Mouse (Mus musculus): ENCODE data around the gene Hspa4. TPM values are rescaled to one million over a fixed set of nuclear protein-coding genes. Genes with fewer than 3 reads are reported as not detected.
A peak's percentile ranks its signal among the peaks of the same experiment; 100 is the strongest.
"Not testable (repeated sequence)": the region's sequence is repeated elsewhere in the genome, so short reads cannot be mapped to it uniquely, and the experiment has no call there.

Gene Hspa4
- polyA plus RNA-seq, 1 experiment from 2014 or later = 41.5 TPM

DNA sequence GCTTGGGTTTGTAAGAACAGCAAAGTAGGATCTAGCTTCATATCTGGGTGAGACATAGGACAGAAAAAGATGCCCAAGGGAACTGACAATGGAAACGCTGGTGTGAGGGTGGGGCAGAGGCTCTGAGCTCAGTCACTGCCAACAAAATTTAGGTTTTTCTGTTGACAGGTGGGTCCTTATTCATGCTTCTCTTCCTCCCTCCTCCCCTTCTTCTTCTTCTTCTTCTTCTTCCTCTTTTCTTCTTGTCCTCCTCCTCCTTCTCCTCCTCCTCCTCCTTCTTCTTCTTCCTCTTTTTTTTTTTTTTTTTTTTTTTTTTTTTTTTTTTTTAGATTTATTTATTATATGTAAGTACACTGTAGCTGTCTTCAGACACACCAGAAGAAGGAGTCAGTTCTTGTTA is 12.6 kb upstream of the Hspa4 start:
- H3K27me3 ChIP-seq (replicated peaks; ENCODE audit: control insufficient read depth, insufficient read depth, low read length); ATAC-seq; H3K4me2 ChIP-seq (ENCODE audit: low read length); H3K4me3 ChIP-seq (ENCODE audit: low read length); H3K9me3 ChIP-seq (ENCODE audit: control insufficient read depth, low read length); H3K27ac ChIP-seq (ENCODE audit: low read depth, low read length); H3K9ac ChIP-seq (ENCODE audit: low read depth, low read length); H3K4me1 ChIP-seq (ENCODE audit: control insufficient read depth, insufficient read depth, low read depth, low read length); H3K36me3 ChIP-seq (ENCODE audit: control insufficient read depth, insufficient read depth, low read length): not testable (repeated sequence)
- 82% methylated on average over 1 of the region's 1 CpGs for WGBS

DNA sequence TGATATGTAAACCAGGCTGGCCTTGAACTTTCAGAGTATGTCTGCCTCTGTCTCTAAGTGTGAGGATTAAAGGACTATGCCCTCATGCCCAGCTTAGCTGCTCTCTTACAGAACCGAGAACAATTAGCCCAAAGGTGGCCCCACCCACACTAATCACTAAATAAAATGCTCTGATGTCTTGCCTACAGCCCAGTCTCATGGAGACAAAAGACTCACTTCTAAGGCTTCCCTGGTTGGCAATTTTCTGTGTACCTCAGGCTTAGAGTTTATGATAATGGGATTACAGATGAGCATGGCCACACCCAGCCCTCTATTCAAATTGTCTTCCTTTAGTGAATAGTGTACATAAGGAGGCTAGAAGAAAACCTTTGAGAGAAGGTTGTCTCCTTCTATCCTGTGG is 11.1 kb upstream of the Hspa4 start:
- Histone ChIP-seq H3K4me1 (ENCODE audit: control insufficient read depth, insufficient read depth, low read depth, low read length) (no peaks in the 10 kb centered on the region), H3K9ac (ENCODE audit: low read depth, low read length) (no peak overlapping the region), H3K36me3 (ENCODE audit: control insufficient read depth, insufficient read depth, low read length) (no peaks in the 10 kb centered on the region), H3K27me3 (replicated peaks; ENCODE audit: control insufficient read depth, insufficient read depth, low read length) (no peaks in the 10 kb centered on the region), H3K4me2 (ENCODE audit: low read length) (no peak overlapping the region), H3K27ac (ENCODE audit: low read depth, low read length) (no peak overlapping the region), H3K9me3 (ENCODE audit: control insufficient read depth, low read length) (no peaks in the 10 kb centered on the region), H3K4me3 (ENCODE audit: low read length) (no peak overlapping the region)
- no peak for ATAC-seq
- WGBS = 47% methylated on average over 1 of the region's 1 CpGs

DNA sequence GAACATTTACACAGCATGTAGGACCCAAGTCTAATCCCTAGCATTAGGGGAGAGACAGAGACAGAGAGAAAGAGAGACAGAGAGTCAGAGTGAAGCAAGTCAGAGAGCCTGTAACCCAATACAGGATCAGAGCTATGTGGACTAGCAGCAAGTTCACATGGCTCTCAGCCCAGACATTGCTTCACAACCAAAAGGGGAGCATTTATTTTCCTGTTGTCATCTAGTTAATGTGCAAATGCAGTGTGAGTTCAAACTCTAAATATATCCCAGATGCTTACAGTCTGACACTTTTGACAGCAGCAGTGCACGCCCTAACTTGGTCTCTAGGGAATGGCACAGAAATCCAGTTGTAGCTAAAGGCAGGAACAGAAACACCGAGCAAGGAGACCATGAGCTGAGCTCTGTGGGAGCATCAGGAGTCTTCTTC is 8.6 kb upstream of the Hspa4 start:
- ATAC-seq = no peak
- Histone ChIP-seq H3K4me3 (ENCODE audit: low read length) (no peak overlapping the region), H3K27ac (ENCODE audit: low read depth, low read length) (no peak overlapping the region), H3K9ac (ENCODE audit: low read depth, low read length) (no peak overlapping the region), H3K4me1 (ENCODE audit: control insufficient read depth, insufficient read depth, low read depth, low read length) (no peaks in the 10 kb centered on the region), H3K4me2 (ENCODE audit: low read length) (no peak overlapping the region), H3K36me3 (ENCODE audit: control insufficient read depth, insufficient read depth, low read length) (no peaks in the 10 kb centered on the region), H3K9me3 (ENCODE audit: control insufficient read depth, low read length) (no peaks in the 10 kb centered on the region), H3K27me3 (replicated peaks; ENCODE audit: control insufficient read depth, insufficient read depth, low read length) (no peaks in the 10 kb centered on the region)
- WGBS = 56% methylated on average over 2 of the region's 2 CpGs

DNA sequence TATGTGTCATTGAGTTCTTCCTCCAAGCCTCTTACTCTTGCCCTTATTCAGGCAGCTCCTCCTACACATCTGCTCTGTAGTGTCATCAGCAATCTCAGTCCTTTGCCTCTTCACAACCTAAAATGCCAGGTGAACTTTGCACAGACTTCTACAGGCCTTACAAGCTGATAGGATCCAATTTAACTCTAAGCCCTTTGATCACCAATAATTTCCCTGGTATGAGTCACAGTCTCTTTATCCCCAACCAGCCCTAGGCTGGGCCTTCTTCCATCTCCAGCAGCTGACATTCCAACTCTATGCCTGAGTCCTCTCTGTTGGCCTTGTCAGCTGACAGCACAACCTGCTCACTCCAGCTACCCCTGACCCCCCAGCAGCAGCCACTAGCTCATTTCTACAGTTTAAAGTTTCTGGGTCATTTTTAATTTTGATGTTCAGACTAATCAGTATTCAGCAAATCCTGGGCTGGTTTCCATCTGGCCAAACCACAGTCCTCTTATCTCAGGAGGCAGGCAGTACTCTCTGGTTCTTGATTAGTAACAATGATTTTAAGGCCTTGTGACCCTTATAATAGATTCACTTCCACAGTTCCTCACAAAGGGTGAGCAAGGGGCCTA is 8.1 kb upstream of the Hspa4 start:
- H3K4me2 ChIP-seq (ENCODE audit: low read length) = no peak overlapping the region
- no peak for ATAC-seq
- no peak overlapping the region for H3K4me3 ChIP-seq (ENCODE audit: low read length)
- no peak overlapping the region for H3K9ac ChIP-seq (ENCODE audit: low read depth, low read length)
- H3K36me3 ChIP-seq (ENCODE audit: control insufficient read depth, insufficient read depth, low read length) = no peaks in the 10 kb centered on the region
- no peaks in the 10 kb centered on the region for H3K9me3 ChIP-seq (ENCODE audit: control insufficient read depth, low read length)
- H3K27me3 ChIP-seq (replicated peaks; ENCODE audit: control insufficient read depth, insufficient read depth, low read length) = no peaks in the 10 kb centered on the region
- H3K27ac ChIP-seq (ENCODE audit: low read depth, low read length) = no peak overlapping the region
- no peaks in the 10 kb centered on the region for H3K4me1 ChIP-seq (ENCODE audit: control insufficient read depth, insufficient read depth, low read depth, low read length)

DNA sequence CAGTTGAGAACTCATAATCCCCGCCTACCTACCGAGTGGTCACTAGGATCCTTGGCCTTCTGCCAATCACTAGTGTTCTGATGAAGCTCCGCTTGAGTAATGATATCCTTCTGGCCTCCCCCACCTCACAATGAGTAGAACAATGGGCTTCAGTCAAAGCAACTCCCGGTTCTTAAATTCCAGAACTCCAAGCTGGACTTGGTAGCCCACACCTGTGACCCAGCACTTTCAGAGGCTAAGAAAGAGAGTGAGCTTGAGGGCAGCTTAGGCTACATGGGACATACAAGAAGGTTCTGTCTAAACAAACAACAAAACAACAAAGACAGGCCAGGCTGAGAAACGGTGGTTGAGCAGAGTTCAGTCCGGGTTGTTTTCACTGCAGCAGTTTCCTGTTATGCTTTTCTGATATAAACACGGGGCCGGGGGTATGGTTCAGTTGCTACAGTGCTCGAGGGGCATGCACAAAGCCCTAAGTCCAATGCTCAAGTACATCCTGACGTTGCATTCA is 7.4 kb upstream of the Hspa4 start:
- H3K4me1 ChIP-seq (ENCODE audit: control insufficient read depth, insufficient read depth, low read depth, low read length) = no peaks in the 10 kb centered on the region
- WGBS = 70% methylated on average over 10 of the region's 10 CpGs
- no peak for ATAC-seq
- H3K27ac ChIP-seq (ENCODE audit: low read depth, low read length) = no peak overlapping the region
- H3K9me3 ChIP-seq (ENCODE audit: control insufficient read depth, low read length) = no peaks in the 10 kb centered on the region
- H3K27me3 ChIP-seq (replicated peaks; ENCODE audit: control insufficient read depth, insufficient read depth, low read length) = no peaks in the 10 kb centered on the region
- H3K9ac ChIP-seq (ENCODE audit: low read depth, low read length) = no peak overlapping the region
- no peak overlapping the region for H3K4me3 ChIP-seq (ENCODE audit: low read length)
- no peaks in the 10 kb centered on the region for H3K36me3 ChIP-seq (ENCODE audit: control insufficient read depth, insufficient read depth, low read length)
- H3K4me2 ChIP-seq (ENCODE audit: low read length) = no peak overlapping the region

DNA sequence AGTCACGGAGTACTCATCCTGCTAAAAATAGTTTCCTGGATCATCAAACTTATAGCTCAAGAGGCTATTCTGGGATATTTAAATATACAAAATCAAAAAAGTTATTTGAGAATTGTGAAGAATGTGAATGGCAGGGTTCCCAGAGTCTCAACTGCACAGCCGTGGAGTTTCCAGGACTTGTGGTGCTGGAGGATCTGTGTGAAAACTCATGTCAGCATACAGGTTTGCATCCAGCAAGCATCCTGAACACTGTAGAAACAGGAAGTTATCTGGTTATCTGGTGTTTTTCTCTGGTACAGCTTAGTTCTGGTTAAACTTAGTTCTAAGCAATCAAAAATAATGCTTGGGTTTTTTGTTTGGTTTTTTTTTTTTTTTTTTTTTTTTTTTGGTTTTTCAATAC is 6.7 kb upstream of the Hspa4 start:
- no peak for ATAC-seq
- Histone ChIP-seq H3K4me1 (ENCODE audit: control insufficient read depth, insufficient read depth, low read depth, low read length) (no peaks in the 10 kb centered on the region), H3K9me3 (ENCODE audit: control insufficient read depth, low read length) (no peaks in the 10 kb centered on the region), H3K27ac (ENCODE audit: low read depth, low read length) (no peak overlapping the region), H3K4me2 (ENCODE audit: low read length) (no peak overlapping the region), H3K9ac (ENCODE audit: low read depth, low read length) (no peak overlapping the region), H3K27me3 (replicated peaks; ENCODE audit: control insufficient read depth, insufficient read depth, low read length) (no peaks in the 10 kb centered on the region), H3K4me3 (ENCODE audit: low read length) (no peak overlapping the region), H3K36me3 (ENCODE audit: control insufficient read depth, insufficient read depth, low read length) (no peaks in the 10 kb centered on the region)
- 91% methylated on average over 2 of the region's 2 CpGs for WGBS

DNA sequence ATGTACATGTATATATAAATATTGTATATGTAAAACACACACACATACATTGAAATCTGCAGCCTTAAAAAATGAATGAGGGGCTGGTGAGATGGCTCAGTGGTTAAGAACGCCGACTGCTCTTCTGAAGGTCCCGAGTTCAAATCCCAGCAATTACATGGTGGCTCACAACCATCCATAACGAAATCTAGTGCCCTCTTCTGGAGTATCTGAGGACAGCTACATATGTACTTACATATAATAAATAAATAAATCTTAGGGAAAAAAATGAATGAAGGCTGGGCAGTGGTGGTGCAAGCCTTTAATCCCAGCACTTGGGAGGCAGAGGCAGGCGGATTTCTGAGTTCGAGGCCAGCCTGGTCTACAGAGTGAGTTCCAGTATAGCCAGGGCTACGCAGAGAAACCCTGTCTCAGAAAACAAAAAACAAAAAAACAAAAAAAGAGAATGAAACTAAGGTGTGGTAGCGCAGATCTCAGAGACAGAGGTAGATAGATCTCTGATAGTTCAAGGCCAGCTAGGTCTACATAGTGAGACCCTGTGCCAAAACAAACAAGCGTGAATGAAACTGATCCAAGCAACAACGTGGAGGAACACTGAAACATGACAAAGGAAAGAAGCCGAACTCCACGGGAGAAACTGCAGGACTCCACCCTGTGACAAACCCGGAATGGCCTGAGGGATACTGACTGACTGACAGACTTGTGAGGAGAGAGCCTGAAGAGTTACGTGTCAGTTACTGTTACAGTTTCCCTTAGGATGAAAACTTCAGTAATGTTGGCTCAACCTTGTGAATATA is 4.0 kb upstream of the Hspa4 start:
- Histone ChIP-seq H3K4me2 (ENCODE audit: low read length) (no peak overlapping the region), H3K4me3 (ENCODE audit: low read length) (no peak overlapping the region), H3K27ac (ENCODE audit: low read depth, low read length) (no peak overlapping the region), H3K27me3 (replicated peaks; ENCODE audit: control insufficient read depth, insufficient read depth, low read length) (no peaks in the 10 kb centered on the region), H3K36me3 (ENCODE audit: control insufficient read depth, insufficient read depth, low read length) (no peaks in the 10 kb centered on the region), H3K9ac (ENCODE audit: low read depth, low read length) (no peak overlapping the region), H3K9me3 (ENCODE audit: control insufficient read depth, low read length) (no peaks in the 10 kb centered on the region), H3K4me1 (ENCODE audit: control insufficient read depth, insufficient read depth, low read depth, low read length) (peaks cover 8% of the 10 kb centered on the region)
- WGBS = 85% methylated on average over 14 of the region's 14 CpGs
- ATAC-seq = no peak

DNA sequence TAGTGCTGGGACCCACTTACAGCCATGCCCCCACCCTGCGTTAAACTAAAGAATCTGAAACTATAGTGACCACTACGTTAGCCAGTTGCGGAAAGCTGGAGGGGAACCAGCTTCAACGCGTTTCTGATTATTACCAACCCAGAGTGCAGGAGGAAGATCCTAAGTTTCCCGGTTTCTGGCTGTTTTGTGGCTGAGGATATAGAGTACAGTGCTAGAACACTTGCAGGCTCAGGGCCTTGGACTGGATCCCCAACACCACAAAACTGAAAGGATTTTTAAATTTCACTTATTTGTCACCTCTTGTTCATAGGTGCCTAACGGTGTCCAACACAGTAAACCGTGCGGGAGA is 884 bp upstream of the Hspa4 start:
- Histone ChIP-seq H3K4me2 (ENCODE audit: low read length) (peak overlapping the region; percentile 83), H3K27me3 (replicated peaks; ENCODE audit: control insufficient read depth, insufficient read depth, low read length) (no peaks in the 10 kb centered on the region), H3K9ac (ENCODE audit: low read depth, low read length) (peak overlapping the region; percentile 70), H3K4me3 (ENCODE audit: low read length) (peak overlapping the region; percentile 89), H3K36me3 (ENCODE audit: control insufficient read depth, insufficient read depth, low read length) (no peaks in the 10 kb centered on the region), H3K4me1 (ENCODE audit: control insufficient read depth, insufficient read depth, low read depth, low read length) (peaks cover 31% of the 10 kb centered on the region), H3K27ac (ENCODE audit: low read depth, low read length) (peak overlapping the region; percentile 94), H3K9me3 (ENCODE audit: control insufficient read depth, low read length) (no peaks in the 10 kb centered on the region)
- no peak for ATAC-seq
- WGBS = 59% methylated on average over 9 of the region's 9 CpGs

GRCm38 (mm10) chr11:53299551-53300329 is 517 bp downstream of the Hspa4 start:
- Histone ChIP-seq H3K9ac (ENCODE audit: low read depth, low read length) (peak overlapping the region; percentile 95), H3K9me3 (ENCODE audit: control insufficient read depth, low read length) (no peaks in the 10 kb centered on the region), H3K4me3 (ENCODE audit: low read length) (peak overlapping the region; percentile 89), H3K4me1 (ENCODE audit: control insufficient read depth, insufficient read depth, low read depth, low read length) (peaks cover 31% of the 10 kb centered on the region), H3K27ac (ENCODE audit: low read depth, low read length) (peak overlapping the region; percentile 94), H3K27me3 (replicated peaks; ENCODE audit: control insufficient read depth, insufficient read depth, low read length) (no peaks in the 10 kb centered on the region), H3K36me3 (ENCODE audit: control insufficient read depth, insufficient read depth, low read length) (no peaks in the 10 kb centered on the region), H3K4me2 (ENCODE audit: low read length) (peak overlapping the region; percentile 92)
- under 1% methylated on average over 72 of the region's 80 CpGs for WGBS
- peak; percentile 77 for ATAC-seq

All from hindbrain, embryonic 16.5 days (tissue).